Mouse (Mus musculus) testis, adult 2 months (tissue): Measurements from ENCODE around the gene Pcbd2. TPM values are rescaled to one million over a fixed set of nuclear protein-coding genes. Genes with fewer than 3 reads are reported as not detected.

Experiments
- H3K27ac ChIP-seq: fragments of 200-500 bp; 2 replicates; pipeline ENCODE4 v1.5.1; 2012; ENCODE audit warnings: low read depth, low read length; ENCODE audit not compliant: control insufficient read depth, insufficient read depth
- H3K27me3 ChIP-seq: fragments of 200-500 bp; 2 replicates; pipeline ENCODE4 v1.6.1; 2012; ENCODE audit warnings: mild to moderate bottlenecking, low read length, moderate library complexity; ENCODE audit not compliant: control insufficient read depth, insufficient read depth
- H3K36me3 ChIP-seq: fragments of 200-500 bp; 2 replicates; pipeline ENCODE4 v1.6.1; 2012; ENCODE audit warnings: mild to moderate bottlenecking, low read length; ENCODE audit not compliant: control insufficient read depth, insufficient read depth
- H3K4me1 ChIP-seq: fragments of 200-500 bp; 2 replicates; pipeline ENCODE4 v1.6.1; 2012; ENCODE audit warnings: low read length; ENCODE audit not compliant: control insufficient read depth, insufficient read depth
- H3K4me3 ChIP-seq: fragments of 200-500 bp; 2 replicates; pipeline ENCODE4 v1.5.1; 2012; ENCODE audit warnings: low read depth, mild to moderate bottlenecking, low read length, moderate library complexity, mixed read lengths; ENCODE audit not compliant: control insufficient read depth
- CTCF ChIP-seq: fragments of 200-500 bp; IDR thresholded peaks from 2 replicates; pipeline ENCODE4 v1.5.1; 2012; ENCODE audit warnings: low read depth, mild to moderate bottlenecking, inconsistent platforms, low read length, moderate library complexity; ENCODE audit not compliant: control insufficient read depth, insufficient read depth, insufficient replicate concordance
- POLR2A ChIP-seq: fragments of 200-500 bp; IDR thresholded peaks from 2 replicates; pipeline ENCODE4 v1.6.1; 2012; ENCODE audit warnings: low read depth, mild to moderate bottlenecking, inconsistent platforms, low read length, moderate library complexity; ENCODE audit not compliant: control insufficient read depth
- polyA plus RNA-seq: library from polyadenylated mRNA; depleted of rRNA; stranded (reverse); fragments of >200 nt; gene quantifications from 2 replicates; pipeline ENCODE4 v1.2.3, GENCODE M21; 2012

Gene Pcbd2
- polyA plus RNA-seq, 1 experiment: 4.8 TPM

GRCm38 (mm10) chr13:55715908-55716510 is 11.2 kb upstream of the Pcbd2 start:
- Histone ChIP-seq H3K4me3 (no peak overlapping the region), H3K27me3 (no peaks in the 10 kb centered on the region), H3K4me1 (peaks cover 9% of the 10 kb centered on the region), H3K27ac (no peak overlapping the region), H3K36me3 (no peaks in the 10 kb centered on the region)
- TF ChIP-seq CTCF (no peak), POLR2A (no peak)

- Histone ChIP-seq H3K4me3 (no peak overlapping the region), H3K4me1 (no peaks in the 10 kb centered on the region), H3K27ac (no peak overlapping the region), H3K36me3 (no peaks in the 10 kb centered on the region), H3K27me3 (no peaks in the 10 kb centered on the region)
- no peak for TF ChIP-seq POLR2A
- no peak for TF ChIP-seq CTCF
Observed at GRCm38 (mm10) chr13:55721516-55721915, 5.7 kb upstream of the Pcbd2 start.

- Histone ChIP-seq H3K4me3 (no peak overlapping the region), H3K36me3 (no peaks in the 10 kb centered on the region), H3K27me3 (no peaks in the 10 kb centered on the region), H3K27ac (no peak overlapping the region), H3K4me1 (no peaks in the 10 kb centered on the region)
- TF ChIP-seq CTCF: no peak
- no peak for TF ChIP-seq POLR2A
Observed at GRCm38 (mm10) chr13:55721995-55722394, 5.2 kb upstream of the Pcbd2 start.

- H3K4me1 ChIP-seq: peaks cover 3% of the 10 kb centered on the region; the same call in 1 of the 2 replicates
- TF ChIP-seq POLR2A: no peak
- no peak for TF ChIP-seq CTCF
- peak overlapping the region; percentile 90 for H3K4me3 ChIP-seq
- H3K27ac ChIP-seq: peak overlapping the region; percentile 80
- H3K27me3 ChIP-seq: no peaks in the 10 kb centered on the region
- no peaks in the 10 kb centered on the region for H3K36me3 ChIP-seq
Observed at GRCm38 (mm10) chr13:55726598-55727119, 509 bp upstream of the Pcbd2 start.

- peaks cover 3% of the 10 kb centered on the region; the same call in 1 of the 2 replicates for H3K4me1 ChIP-seq
- H3K4me3 ChIP-seq: peak overlapping the region; percentile 90
- peak overlapping the region; percentile 80 for H3K27ac ChIP-seq
- no peaks in the 10 kb centered on the region for H3K27me3 ChIP-seq
- no peaks in the 10 kb centered on the region for H3K36me3 ChIP-seq
- no peak for TF ChIP-seq CTCF
- peak; percentile 21; the same call in 1 of the 2 replicates for TF ChIP-seq POLR2A
Observed at GRCm38 (mm10) chr13:55727839-55728238, 671 bp downstream of the Pcbd2 start.

GRCm38 (mm10) chr13:55730716-55731115 is 3.5 kb downstream of the Pcbd2 start:
- no peaks in the 10 kb centered on the region for H3K36me3 ChIP-seq
- no peaks in the 10 kb centered on the region for H3K27me3 ChIP-seq
- TF ChIP-seq POLR2A: no peak
- no peak for TF ChIP-seq CTCF
- peaks cover 3% of the 10 kb centered on the region; the same call in 1 of the 2 replicates for H3K4me1 ChIP-seq
- no peak overlapping the region for H3K27ac ChIP-seq
- H3K4me3 ChIP-seq: no peak overlapping the region

- no peak overlapping the region for H3K27ac ChIP-seq
- no peaks in the 10 kb centered on the region for H3K36me3 ChIP-seq
- H3K4me3 ChIP-seq: no peak overlapping the region
- H3K27me3 ChIP-seq: no peaks in the 10 kb centered on the region
- H3K4me1 ChIP-seq: peaks cover 3% of the 10 kb centered on the region; the same call in 1 of the 2 replicates
- TF ChIP-seq POLR2A: no peak
- TF ChIP-seq CTCF: no peak
Observed at GRCm38 (mm10) chr13:55732121-55732520, 5.0 kb downstream of the Pcbd2 start.
